ENCODE assay signal across 9 mouse cellular contexts in genomic region chr4:148166431-148166830, GRCm38 (mm10). TPM values are rescaled to one million over a fixed set of nuclear protein-coding genes. Genes with fewer than 3 reads are reported as not detected.
DNase-seq lines count a peak whose midpoint lies in the region; ATAC-seq and TF ChIP-seq lines count a peak whose summit lies in the region.
"Had no signal": no experiment of that assay in that cellular context is flagged by ENCODE, and none has a peak within 500 bp of the region (broad histone marks: within the 10 kb centered on the region; RNA-seq: fewer than 3 reads in every experiment).

No protein-coding gene starts in this region.

- no peaks in the 10 kb centered on the region for H3K9me3 ChIP-seq in stomach, embryonic 16.5 days (replicated peaks; ENCODE audit: control insufficient read depth, low read length)
- no peaks in the 10 kb centered on the region for H3K9me3 ChIP-seq in stomach, postnatal 0 days (ENCODE audit: control insufficient read depth, low read length)

- no peak for DNase-seq in stomach, postnatal 0 days (ENCODE audit: low spot score)
- DNase-seq in frontal cortex, adult 2 months (ENCODE audit: extremely low spot score in 1 of 2, low spot score in 1 of 2) = peak; percentile 72 to 78
- peak; percentile 73 to 84 for DNase-seq in left cerebral cortex, adult 9 months (ENCODE audit: low spot score in 2 of 2)
- DNase-seq in retina, embryonic 14.5 days (ENCODE audit: low spot score) = peak; percentile 37
- DNase-seq in yolk sac, embryonic 10.5 days (ENCODE audit: low spot score) = no peak
- no peak for DNase-seq in lung, postnatal 36 days
- DNase-seq in adrenal gland, postnatal 25 days = no peak

- no peak overlapping the region for H3K4me3 ChIP-seq in stomach, embryonic 16.5 days (replicated peaks; ENCODE audit: low read length)
- H3K4me3 ChIP-seq in stomach, postnatal 0 days (ENCODE audit: low read depth, low read length) = no peak overlapping the region

- no peaks in the 10 kb centered on the region for H3K36me3 ChIP-seq in stomach, embryonic 16.5 days (ENCODE audit: control insufficient read depth, insufficient read depth, low read length)
- H3K36me3 ChIP-seq in stomach, postnatal 0 days (ENCODE audit: control insufficient read depth, insufficient read depth, low read length) = no peaks in the 10 kb centered on the region

- peak; percentile 38; the same call in 1 of the 2 replicates for ATAC-seq in stomach, embryonic 16.5 days (ENCODE audit: insufficient read depth, low FRiP score)
- ATAC-seq in stomach, postnatal 0 days (ENCODE audit: low FRiP score, low TSS enrichment) = no peak
- ATAC-seq: Patski had no signal

- WGBS in stomach, embryonic 16.5 days = 4% methylated on average over 10 of the region's 10 CpGs
- 8% methylated on average over 10 of the region's 10 CpGs for WGBS in stomach, postnatal 0 days

- peaks cover 9% of the 10 kb centered on the region; the same call in 1 of the 2 replicates for H3K4me1 ChIP-seq in stomach, embryonic 16.5 days (ENCODE audit: control insufficient read depth, insufficient read depth, low read length)
- no peaks in the 10 kb centered on the region for H3K4me1 ChIP-seq in stomach, postnatal 0 days (replicated peaks; ENCODE audit: control insufficient read depth, insufficient read depth)

- H3K4me2 ChIP-seq in stomach, embryonic 16.5 days (ENCODE audit: low read depth, low read length) = no peak overlapping the region
- H3K4me2 ChIP-seq in stomach, postnatal 0 days (replicated peaks; ENCODE audit: low read depth) = no peak overlapping the region

- TF ChIP-seq CTCF in stomach, postnatal 0 days (IDR thresholded peaks at IDR 0.05; ENCODE audit: low read depth) = no peak

- H3K27me3 ChIP-seq in stomach, embryonic 16.5 days (ENCODE audit: control insufficient read depth, insufficient read depth, low read length) = peaks cover 73% of the 10 kb centered on the region
- H3K27me3 ChIP-seq in stomach, postnatal 0 days (ENCODE audit: control insufficient read depth, insufficient read depth, low read length) = peaks cover 25% of the 10 kb centered on the region
- H3K27me3 ChIP-seq: Patski had no signal

- no peak overlapping the region for H3K27ac ChIP-seq in stomach, embryonic 16.5 days (ENCODE audit: low read length)
- H3K27ac ChIP-seq in stomach, postnatal 0 days (replicated peaks) = no peak overlapping the region

- no peak for TF ChIP-seq EP300 in stomach, postnatal 0 days (optimal IDR thresholded peaks at IDR 0.05)

- H3K9ac ChIP-seq in stomach, embryonic 16.5 days (ENCODE audit: low read length) = no peak overlapping the region
- H3K9ac ChIP-seq in stomach, postnatal 0 days (ENCODE audit: low read length) = no peak overlapping the region

RNA-seq across cellular contexts. Expression of gene Fbxo2, which starts 6.0 kb away (rescaled TPM):
- 0.29 and 0.58 TPM in 2 replicates for polyA plus RNA-seq in stomach, embryonic 16.5 days (2015; fragmentation: Nextera tagmentation; extraction: Ambion mirVana)
- 0.55 and 0.76 TPM in 2 replicates for polyA plus RNA-seq in stomach, postnatal 0 days (2015; fragmentation: Nextera tagmentation; extraction: Ambion mirVana)
- 105 and 116 TPM in 2 replicates for polyA plus RNA-seq in frontal cortex, adult 2 months (2012; rRNA removed)
- total RNA-seq in adrenal gland, postnatal 25 days (2021) = 4.5 and 4.7 TPM in 2 replicates

RNA-seq across cellular contexts. Expression of gene Fbxo44, which starts 6.1 kb away (rescaled TPM):
- 6.5 and 7.5 TPM in 2 replicates for polyA plus RNA-seq in stomach, embryonic 16.5 days (2015; fragmentation: Nextera tagmentation; extraction: Ambion mirVana)
- 4.1 TPM in 2 replicates for polyA plus RNA-seq in stomach, postnatal 0 days (2015; fragmentation: Nextera tagmentation; extraction: Ambion mirVana)
- 206 and 213 TPM in 2 replicates for polyA plus RNA-seq in frontal cortex, adult 2 months (2012; rRNA removed)
- 7.0 and 14.6 TPM in 2 replicates for total RNA-seq in adrenal gland, postnatal 25 days (2021)

RNA-seq across cellular contexts. Expression of gene Fbxo6, which starts 14.5 kb away (rescaled TPM):
- 16.2 and 17.4 TPM in 2 replicates for polyA plus RNA-seq in stomach, embryonic 16.5 days (2015; fragmentation: Nextera tagmentation; extraction: Ambion mirVana)
- 26.8 and 28.1 TPM in 2 replicates for polyA plus RNA-seq in stomach, postnatal 0 days (2015; fragmentation: Nextera tagmentation; extraction: Ambion mirVana)
- polyA plus RNA-seq in frontal cortex, adult 2 months (2012; rRNA removed) = 33.9 and 40.0 TPM in 2 replicates
- 45.2 and 55.3 TPM in 2 replicates for total RNA-seq in adrenal gland, postnatal 25 days (2021)

RNA-seq across cellular contexts. Expression of gene Draxin, which starts 35.9 kb away (rescaled TPM):
- 0.04 and 0.06 TPM in 2 replicates for polyA plus RNA-seq in stomach, embryonic 16.5 days (2015; fragmentation: Nextera tagmentation; extraction: Ambion mirVana)
- 0.01 TPM in 1 of 2 replicates, not detected in the other for polyA plus RNA-seq in stomach, postnatal 0 days (2015; fragmentation: Nextera tagmentation; extraction: Ambion mirVana)
- polyA plus RNA-seq in frontal cortex, adult 2 months (2012; rRNA removed) = 0.97 and 1.2 TPM in 2 replicates
- 0.15 and 0.24 TPM in 2 replicates for total RNA-seq in adrenal gland, postnatal 25 days (2021)

RNA-seq across cellular contexts. Expression of gene Mad2l2, which starts 36.2 kb away (rescaled TPM):
- polyA plus RNA-seq in stomach, embryonic 16.5 days (2015; fragmentation: Nextera tagmentation; extraction: Ambion mirVana) = 35.1 and 36.1 TPM in 2 replicates
- polyA plus RNA-seq in stomach, postnatal 0 days (2015; fragmentation: Nextera tagmentation; extraction: Ambion mirVana) = 24.6 and 25.0 TPM in 2 replicates
- 24.8 and 27.8 TPM in 2 replicates for polyA plus RNA-seq in frontal cortex, adult 2 months (2012; rRNA removed)
- total RNA-seq in adrenal gland, postnatal 25 days (2021) = 16.2 and 20.3 TPM in 2 replicates

Comparison
In these comparisons a context has a peak if more than half of its experiments do, and no peak if none do; other contexts are left out.
1. DNase-seq: peak in frontal cortex, adult 2 months (2 of 2), left cerebral cortex, adult 9 months (2 of 2) and retina, embryonic 14.5 days (single experiment); none in stomach, postnatal 0 days (single experiment), yolk sac, embryonic 10.5 days (single experiment), lung, postnatal 36 days (single experiment) and adrenal gland, postnatal 25 days (single experiment).
2. RNA of gene Fbxo2, which starts 6.0 kb away (polyA plus RNA-seq): 105 to 116 TPM in frontal cortex, adult 2 months; 0.29 to 0.58 TPM in stomach, embryonic 16.5 days and 0.55 to 0.76 TPM in stomach, postnatal 0 days; every median in the first group is over 10 times any median in the second.
3. RNA of gene Fbxo44, which starts 6.1 kb away (polyA plus RNA-seq): 206 to 213 TPM in frontal cortex, adult 2 months; 6.5 to 7.5 TPM in stomach, embryonic 16.5 days and 4.1 TPM in stomach, postnatal 0 days; every median in the first group is over 10 times any median in the second.